Mouse (Mus musculus): ENCODE results near the gene Slc22a8.

DNA sequence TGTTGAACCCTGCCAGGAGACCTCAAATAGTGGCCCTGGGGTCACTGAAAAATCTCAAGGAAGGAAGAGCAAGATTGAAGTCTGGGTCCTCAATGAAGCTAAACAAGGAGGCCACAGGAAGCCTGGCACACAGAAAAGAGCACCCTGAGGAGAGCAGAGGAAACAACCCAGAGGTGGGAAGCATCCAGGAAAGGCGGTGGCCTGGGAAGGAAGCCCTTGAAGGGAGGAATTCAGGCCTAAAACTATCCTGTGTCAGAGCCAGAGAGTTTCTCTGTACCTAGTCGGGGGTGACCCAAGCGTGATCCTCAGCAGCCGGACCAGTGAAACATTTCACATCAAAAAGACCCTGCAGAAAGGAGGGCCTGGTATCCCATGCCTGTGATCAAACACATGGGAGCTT, 65.3 kb downstream of the Slc22a8 start:
- TF ChIP-seq CTCF (IDR thresholded peaks at IDR 0.05; ENCODE audit: extremely low read depth, insufficient read depth, low read length), result no peak
- TF ChIP-seq POLR2A (IDR thresholded peaks at IDR 0.05; ENCODE audit: extremely low read depth, insufficient read depth, low read length), result no peak

All from cortical plate, adult 2 months (tissue).